Mouse (Mus musculus): ENCODE results near the gene Hist1h3h. TPM values are rescaled to one million over a fixed set of nuclear protein-coding genes. Genes with fewer than 3 reads are reported as not detected.
A peak's percentile ranks its signal among the peaks of the same experiment; 100 is the strongest.

Hist1h3h gene
- total RNA-seq, 2 experiments from 2014 or later, result 284 to 332 TPM

DNA sequence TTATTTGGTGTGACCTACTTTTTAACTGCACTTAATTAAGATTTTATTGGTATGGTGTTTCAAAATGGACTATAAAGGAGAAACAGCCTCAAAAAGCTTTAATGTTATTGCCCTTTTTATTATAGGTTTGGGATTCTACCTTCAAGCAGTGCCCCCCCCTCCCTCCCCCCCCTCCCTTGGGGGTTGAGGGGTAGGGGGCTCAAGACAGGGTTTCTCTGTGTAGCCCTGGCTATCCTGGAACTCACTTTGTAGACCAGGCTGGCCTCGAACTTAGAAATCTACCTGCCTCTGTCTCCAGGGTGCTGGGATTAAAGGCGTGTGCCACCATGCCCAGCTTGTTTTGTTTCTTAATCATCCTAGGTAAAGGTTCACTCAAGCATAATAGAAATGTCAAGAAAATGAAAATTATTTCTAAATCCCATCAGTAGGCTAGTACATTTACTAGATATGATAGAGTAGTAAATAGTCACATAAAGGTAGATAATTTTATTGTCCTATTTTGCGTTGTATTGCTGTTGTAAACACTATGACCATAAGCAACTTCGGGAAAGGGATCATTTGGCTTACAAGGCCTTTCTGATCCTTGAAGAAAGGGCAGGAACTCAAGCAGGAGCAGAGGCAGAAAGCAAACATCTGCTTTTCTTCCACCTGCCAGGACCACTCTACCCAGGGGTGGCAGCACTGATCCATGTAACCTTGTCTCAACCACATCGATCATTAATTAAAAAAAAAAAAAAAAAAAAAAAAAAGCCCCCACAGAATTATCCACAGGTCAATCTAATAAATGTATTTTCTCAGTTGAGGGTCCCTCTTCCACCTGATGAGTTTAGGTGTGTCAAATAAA lies 5.8 kb downstream of the Hist1h3h start:
- intact Hi-C loops (cut with DNase I), result loop anchor here (5.0 kb wide), 1 partner anchor 54 kb away; no protein-coding TSS in a partner anchor
- DNase-seq, result no peak

DNA sequence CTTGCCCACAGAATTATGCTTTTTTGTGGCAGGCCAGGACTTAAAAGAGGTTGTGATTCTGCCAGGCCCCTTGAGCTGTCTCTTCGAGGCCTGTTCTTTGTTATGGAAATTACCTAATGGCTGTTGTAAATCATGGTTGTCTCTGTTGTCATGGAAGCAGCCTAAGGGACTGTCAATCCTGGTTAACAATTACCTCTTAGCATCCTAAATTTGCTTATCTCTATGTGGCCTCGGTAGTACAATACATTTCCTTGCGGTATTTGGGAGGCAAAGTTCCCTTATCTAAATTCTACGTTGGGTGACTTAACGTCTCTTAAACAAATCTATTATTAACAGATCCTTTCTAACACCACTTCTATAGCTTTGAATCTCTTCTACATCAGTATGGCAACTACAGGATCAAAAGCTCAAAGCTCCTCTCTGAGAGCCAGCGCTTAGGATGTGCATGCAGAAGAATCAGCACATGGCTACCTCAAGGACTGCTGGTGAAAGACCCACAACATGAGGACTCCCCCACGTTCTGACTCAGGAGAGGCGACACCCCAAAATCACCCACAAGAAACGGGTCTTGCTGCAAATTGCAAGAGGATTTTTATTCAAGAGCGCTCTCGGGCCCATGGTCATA lies 10.6 kb downstream of the Hist1h3h start:
- intact Hi-C loops (cut with DNase I), result no loop called here
- DNase-seq, result no peak

DNA sequence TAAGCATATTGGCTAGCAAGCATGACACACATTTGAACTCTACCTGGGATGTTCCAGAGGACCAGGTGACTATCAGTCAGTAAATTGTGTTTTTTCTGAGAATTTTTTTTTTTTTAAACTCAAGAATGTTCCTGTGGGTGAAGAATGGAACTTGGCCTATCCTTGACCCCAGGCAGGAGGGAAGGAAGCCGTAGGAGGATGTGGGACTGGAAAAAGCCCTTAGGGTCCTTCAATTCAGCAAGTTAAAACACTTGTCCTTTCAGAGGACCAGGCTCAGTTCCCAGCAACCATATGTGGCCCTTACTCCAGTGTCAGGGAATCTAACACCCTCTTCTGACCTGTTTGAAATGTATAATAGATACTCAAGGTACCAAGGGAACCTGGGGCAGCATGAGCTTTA lies 12.1 kb downstream of the Hist1h3h start:
- intact Hi-C loops (cut with DNase I), result no loop called here
- DNase-seq, result no peak

DNA sequence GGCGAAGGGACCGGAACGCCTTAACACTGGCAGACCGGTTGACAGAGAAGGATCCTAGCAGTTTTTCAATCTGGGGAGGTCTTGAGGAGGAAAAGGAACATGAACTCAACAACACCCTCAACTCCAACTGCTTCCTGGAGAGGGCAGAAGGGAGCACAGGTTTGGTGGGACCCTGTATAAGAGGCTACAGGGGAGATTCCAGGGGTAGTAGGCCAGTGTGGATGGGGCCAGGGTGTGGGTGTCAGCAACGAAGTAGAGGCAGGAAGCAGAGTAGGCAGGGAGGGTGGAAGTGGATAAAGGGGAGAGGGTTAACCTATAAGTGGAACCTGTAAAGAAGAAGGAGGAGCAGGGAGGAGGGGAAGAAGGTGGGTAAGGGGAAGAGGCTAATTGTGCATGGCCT lies 16.0 kb downstream of the Hist1h3h start:
- intact Hi-C loops (cut with DNase I), result no loop called here

DNA sequence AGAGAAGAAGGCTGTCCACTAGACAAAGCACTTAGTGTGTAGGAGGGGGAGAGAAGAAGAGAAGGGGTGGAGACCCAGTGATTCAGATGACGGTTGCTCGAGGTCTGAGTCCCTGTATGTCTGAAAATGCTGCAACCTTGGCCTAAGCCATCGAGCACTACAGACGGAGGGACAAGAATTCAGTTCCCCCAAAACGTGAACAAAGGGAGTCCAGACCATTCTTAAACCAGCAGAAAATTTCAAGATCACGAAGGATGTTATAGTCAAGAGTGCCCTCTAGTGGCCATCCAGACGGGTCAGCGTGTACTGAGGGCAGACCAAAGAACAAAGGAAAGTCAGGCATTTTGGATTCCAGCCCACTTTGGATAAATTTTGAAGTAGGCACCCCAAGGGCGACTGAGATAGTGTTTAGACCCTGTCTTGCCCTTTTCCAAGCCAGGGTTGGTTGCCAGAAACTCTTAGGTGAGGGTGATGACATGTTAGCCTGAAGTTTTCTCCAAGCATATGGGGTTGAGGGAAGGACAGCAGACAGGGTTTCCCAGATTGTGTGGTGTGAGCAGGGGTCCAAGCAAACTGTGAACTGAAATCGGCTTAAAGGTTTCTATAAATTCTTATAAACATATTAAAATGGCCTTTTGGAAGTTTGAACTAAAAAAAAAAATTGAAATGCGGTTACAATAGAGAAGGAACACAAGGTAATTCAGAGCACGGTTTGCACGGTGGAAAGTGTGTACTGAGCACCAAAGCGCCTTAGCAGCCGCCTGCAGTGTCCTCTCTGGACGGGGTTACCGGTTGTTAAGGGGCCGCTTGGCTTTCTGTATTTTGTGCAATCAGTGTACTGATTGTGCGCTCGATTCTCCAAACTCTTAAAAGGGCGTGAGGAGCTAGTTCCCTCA lies 16.8 kb downstream of the Hist1h3h start:
- intact Hi-C loops (cut with DNase I), result loop anchor here (1.0 to 2.0 kb wide), 2 partner anchors 15 to 20 kb away; no protein-coding TSS in a partner anchor
- peak; percentile 91 to 94 for DNase-seq

More for the DNA sequence above, 16.0 kb downstream of the Hist1h3h start:
- DNase-seq, result no peak

DNA sequence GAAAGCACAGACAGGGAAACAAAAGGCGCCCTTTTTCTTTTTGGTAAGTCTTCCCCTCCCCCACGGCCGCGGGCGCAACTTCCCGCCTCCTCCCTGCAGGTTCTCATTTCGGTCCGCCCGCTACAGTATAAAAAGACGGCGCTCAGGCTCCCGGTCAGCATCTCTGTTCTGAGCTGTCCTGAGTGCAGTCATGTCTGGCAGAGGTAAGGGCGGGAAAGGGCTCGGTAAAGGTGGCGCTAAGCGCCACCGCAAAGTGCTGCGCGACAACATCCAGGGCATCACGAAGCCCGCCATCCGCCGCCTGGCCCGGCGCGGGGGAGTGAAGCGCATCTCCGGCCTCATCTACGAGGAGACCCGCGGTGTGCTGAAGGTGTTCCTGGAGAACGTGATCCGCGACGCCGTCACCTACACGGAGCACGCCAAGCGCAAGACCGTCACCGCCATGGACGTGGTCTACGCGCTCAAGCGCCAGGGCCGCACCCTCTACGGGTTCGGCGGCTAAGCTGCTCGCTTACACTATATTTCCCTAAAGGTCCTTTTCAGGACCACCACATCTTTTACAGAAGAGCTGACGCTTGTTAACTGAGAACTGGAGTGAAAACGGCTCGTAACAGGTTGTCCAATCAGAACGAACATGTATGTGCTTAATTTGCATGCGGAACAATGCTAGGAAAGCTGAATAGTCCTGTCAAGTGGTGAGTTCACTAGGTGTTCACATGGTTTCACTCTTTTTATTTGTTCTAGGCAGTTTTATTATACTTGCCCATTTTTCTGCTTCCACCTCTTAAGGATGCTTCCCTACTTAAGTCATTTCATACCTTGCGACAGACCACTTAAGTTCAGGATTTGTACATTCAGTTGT lies 17.7 kb downstream of the Hist1h3h start, which contains the start of gene Hist1h4j:
Gene Hist1h4j, plus strand, starts transcription at position 159 of the 862 bp plus-strand sequence.
- intact Hi-C loops (cut with DNase I), result loop anchor here (1.0 to 2.0 kb wide), 2 partner anchors 14 to 21 kb away; no protein-coding TSS in a partner anchor
- peak; percentile 76 to 80 for DNase-seq

DNA sequence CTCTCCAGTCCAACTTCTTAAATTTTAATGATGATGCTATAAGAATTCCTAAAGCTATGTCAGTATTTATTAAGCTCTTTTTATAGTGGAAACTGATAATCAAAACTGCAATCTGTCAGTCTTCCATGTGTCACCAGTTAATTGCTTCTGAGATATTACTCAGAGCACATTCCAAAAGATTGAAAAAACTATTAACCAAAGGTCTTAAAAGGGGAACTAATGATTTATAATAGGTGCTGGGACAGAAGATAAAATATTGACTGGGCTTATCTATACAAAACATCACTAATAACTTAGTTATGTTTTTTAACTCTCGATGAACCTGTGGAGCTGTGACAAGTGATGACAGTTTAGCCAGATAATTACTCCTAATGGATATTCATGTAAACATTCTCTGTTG lies 27.5 kb downstream of the Hist1h3h start:
- DNase-seq, result no peak
- intact Hi-C loops (cut with DNase I), result no loop called here

DNA sequence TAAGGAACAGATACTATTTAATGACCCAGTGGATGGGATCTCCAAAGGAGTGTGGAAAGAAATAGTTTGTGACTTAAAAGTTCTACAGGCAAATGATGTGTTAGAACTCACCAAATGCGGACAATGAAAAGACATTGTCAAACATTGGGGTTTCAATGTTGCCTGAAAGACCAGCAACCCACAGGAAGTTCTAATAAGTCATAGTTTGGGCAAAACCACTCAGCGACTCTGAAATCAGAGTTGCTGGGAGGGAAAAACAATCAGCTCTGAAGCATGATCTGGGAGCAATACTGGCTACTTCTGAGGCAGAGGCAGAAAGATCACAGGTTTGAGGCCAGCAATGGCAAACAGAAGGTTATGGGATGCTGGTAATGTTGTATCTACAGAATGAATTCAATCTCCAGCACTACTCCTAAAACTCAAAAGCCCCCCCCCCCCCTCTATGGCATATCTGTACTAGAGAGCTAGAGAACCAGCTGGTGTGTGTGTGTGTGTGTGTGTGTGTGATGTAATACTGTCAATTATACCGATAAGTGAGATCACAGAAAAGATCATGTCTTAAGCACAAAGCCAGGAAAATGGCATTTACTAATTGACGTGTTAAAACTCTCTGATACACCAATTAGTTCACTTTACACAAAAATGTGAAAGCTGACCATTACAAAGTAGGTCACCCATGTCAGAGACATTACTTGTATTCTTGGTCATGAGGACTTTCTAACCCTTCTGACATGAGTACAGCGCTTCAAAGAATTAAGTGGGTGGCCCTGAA lies 32.1 kb downstream of the Hist1h3h start:
- DNase-seq, result no peak
- intact Hi-C loops (cut with DNase I), result loop anchor here (2.0 to 10.0 kb wide), 2 partner anchors 15 to 2005 kb away; partner anchors contain the start of genes Hist1h2ab, Hist1h3b, Hist1h4b and Hist1h4j

DNA sequence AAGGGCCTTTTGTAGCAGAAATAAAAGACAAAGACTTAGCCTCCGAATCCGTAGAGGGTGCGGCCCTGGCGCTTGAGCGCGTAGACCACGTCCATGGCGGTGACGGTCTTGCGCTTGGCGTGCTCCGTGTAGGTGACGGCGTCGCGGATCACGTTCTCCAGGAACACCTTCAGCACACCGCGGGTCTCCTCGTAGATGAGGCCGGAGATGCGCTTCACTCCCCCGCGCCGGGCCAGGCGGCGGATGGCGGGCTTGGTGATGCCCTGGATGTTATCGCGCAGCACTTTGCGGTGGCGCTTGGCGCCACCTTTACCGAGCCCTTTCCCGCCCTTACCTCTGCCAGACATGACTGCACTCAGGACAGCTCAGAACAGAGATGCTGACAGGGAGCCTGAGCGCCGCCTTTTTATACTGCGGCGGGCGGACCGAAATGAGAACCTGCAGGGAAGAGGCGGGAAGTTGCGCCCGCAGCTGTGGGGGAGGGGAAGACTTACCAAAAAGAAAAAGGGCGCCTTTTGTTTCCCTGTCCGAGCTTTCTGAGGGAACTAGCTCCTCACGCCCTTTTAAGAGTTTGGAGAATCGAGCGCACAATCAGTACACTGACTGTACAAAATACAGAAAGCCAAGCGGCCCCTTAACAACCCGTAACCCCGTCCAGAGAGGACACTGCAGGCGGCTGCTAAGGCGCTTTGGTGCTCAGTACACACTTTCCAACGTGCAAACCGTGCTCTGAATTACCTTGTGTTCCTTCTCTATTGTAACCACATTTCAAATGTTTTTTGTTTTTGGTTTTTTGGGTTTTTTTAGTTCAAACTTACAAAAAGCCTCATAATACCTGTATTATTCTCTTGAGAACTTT lies 32.9 kb downstream of the Hist1h3h start, which contains the start of gene Hist1h4k:
Gene Hist1h4k, minus strand, starts transcription at position 347 of the 859 bp plus-strand sequence.
- peak; percentile 91 to 93 for DNase-seq
- intact Hi-C loops (cut with DNase I), result loop anchor here (10.0 kb wide), 1 partner anchor 2004 kb away; the partner anchor contains the start of genes Hist1h2ab, Hist1h3b and Hist1h4b

DNA sequence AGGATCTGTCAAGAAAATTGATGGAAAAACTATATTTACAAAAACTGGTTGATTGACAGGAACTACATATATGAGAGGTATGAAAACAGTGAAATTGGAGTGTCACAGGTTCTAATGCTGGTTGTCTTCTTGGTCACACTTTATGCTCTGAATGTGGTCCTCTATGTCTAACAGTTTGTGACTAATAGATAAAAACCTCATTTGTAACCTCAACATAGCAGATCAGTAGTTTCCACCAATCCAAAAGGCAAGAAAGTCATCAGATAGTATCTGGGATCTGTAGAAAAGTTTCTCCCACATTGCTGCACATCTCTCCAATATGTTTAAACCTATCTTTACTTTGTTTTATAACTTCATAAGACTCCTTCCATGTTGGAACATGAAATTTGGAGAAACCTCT lies 34.0 kb downstream of the Hist1h3h start:
- intact Hi-C loops (cut with DNase I), result loop anchor here (10.0 kb wide), 1 partner anchor 2003 kb away; the partner anchor contains the start of genes Hist1h2ab, Hist1h3b and Hist1h4b
- no peak for DNase-seq

DNA sequence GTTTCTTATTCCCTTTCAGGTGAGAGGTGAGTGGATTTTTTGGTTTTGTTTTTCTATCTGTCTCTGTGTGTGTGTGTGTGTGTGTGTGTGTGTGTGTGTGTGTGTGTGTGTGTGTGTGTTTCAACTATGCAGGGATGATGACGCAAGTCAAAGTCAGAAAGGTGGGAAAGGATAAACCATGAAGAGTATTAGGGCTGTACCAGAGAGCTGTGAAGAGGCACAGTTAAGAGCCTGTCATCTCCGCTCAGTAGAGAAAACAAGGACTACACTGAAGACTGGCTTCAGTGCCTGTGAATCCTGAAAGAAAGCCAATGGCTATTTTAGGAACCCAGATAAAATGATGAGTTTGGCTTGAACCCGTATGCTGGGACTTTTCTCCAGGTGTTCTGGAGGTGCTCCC lies 34.4 kb downstream of the Hist1h3h start:
- intact Hi-C loops (cut with DNase I), result loop anchor here (2.0 to 10.0 kb wide), 2 partner anchors 29 to 2003 kb away; partner anchors contain the start of genes Hist1h1b, Hist1h2ab, Hist1h3b and Hist1h4b
- DNase-seq, result no peak

DNA sequence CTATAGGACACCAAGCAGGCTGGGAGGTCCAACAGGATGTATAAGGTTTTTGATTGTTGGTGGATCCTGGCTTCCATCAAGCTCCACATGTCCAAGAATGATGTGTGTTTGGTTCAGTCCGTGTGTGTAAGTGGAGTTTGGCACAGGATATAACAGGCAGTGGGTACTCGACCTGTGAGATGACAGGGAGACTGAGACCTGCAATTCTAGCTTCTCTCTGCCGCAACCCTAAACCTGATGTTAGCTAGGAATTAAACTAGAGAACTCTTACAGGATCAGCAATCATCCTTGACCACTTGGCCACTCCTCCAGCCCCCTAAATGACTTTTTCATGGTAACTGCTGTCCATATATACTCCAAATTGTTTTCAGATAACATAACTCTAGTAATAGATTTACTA lies 34.9 kb downstream of the Hist1h3h start:
- intact Hi-C loops (cut with DNase I), result loop anchor here (2.0 to 10.0 kb wide), 2 partner anchors 28 to 2002 kb away; partner anchors contain the start of genes Hist1h1b, Hist1h2ab, Hist1h3b and Hist1h4b
- DNase-seq, result no peak

DNA sequence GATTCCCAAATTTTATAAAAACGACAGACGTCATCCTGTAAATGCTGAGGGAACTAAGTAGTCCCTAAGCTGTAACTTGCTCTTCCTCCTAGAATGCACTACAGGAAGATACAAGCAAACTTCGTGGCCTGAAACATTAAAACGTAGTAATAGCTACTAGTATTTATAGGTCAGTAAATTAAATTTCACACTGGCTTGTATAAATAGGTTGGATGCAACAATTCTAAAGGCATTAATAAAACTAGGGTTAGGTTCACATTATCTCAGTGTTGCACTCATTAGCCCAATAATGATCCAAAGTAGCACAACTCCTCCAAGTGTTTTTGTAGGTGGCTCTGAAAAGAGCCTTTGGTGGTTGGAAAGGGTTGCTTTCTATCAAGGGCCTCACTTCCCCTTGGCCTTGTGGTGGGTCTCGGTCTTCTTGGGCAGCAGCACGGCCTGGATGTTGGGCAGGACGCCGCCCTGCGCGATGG lies 35.6 kb downstream of the Hist1h3h start:
- intact Hi-C loops (cut with DNase I), result loop anchor here (2.0 to 10.0 kb wide), 2 partner anchors 28 to 2002 kb away; partner anchors contain the start of genes Hist1h1b, Hist1h2ab, Hist1h3b and Hist1h4b
- DNase-seq, result no peak

DNA sequence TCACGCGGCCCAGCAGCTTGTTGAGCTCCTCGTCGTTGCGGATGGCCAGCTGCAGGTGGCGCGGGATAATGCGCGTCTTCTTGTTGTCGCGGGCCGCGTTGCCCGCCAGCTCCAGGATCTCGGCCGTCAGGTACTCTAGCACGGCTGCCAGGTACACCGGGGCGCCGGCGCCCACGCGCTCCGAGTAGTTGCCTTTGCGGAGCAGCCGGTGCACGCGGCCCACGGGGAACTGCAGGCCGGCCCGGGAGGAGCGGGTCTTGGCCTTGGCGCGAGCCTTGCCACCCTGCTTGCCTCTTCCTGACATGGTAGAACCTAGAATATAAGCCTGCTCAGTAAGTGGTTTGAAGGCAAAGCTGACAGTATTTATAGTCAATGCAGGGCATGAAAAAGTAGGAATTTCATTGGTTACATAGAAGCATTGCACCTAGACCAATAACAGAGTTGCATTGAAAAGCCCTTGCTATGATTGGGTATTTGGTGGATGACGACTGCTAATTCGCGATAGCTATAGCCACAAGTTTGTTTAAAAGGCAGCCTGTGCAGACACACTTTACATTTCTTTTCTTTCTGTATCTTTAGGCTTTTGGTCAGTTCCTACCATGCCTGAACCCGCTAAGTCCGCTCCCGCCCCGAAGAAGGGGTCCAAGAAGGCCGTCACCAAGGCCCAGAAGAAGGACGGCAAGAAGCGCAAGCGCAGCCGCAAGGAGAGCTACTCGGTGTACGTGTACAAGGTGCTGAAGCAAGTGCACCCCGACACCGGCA lies 36.2 kb downstream of the Hist1h3h start, which contains the start of the genes Hist1h2ak and Hist1h2bn:
Gene Hist1h2ak, minus strand, starts transcription at position 304 of the 762 bp plus-strand sequence.
Gene Hist1h2bn, plus strand, starts transcription at position 600 of the 762 bp plus-strand sequence.
- intact Hi-C loops (cut with DNase I), result loop anchor here (2.0 to 10.0 kb wide), 2 partner anchors 27 to 2001 kb away; partner anchors contain the start of genes Hist1h1b, Hist1h2ab, Hist1h3b and Hist1h4b
- peak; percentile 80 to 82 for DNase-seq

DNA sequence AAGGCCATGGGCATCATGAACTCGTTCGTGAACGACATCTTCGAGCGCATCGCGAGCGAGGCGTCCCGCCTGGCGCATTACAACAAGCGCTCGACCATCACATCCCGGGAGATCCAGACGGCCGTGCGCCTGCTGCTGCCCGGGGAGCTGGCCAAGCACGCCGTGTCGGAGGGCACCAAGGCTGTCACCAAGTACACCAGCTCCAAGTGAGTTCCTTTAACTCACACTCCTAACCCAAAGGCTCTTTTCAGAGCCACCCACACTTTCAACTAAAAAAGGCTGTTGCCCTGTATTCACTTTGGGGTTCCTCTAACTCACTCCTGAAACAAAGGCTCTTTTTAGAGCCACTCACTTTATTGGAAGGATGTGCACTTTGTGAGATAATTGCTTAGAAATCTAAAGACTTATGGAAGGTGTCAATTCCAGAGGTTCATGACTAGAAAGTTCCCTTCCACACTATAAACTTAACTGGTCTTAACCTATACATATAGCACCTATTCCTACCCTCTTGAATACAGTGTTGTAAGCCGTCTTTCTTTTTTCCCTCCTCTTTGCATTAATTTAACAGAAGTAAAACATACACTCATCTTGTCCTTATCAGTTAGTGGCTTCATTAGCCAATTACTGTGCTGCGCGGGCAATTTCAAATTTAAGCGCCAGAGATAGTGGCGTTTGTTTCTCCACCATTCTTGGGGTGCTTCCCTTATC lies 37.0 kb downstream of the Hist1h3h start:
- intact Hi-C loops (cut with DNase I), result loop anchor here (10.0 kb wide), 1 partner anchor 2000 kb away; the partner anchor contains the start of genes Hist1h2ab, Hist1h3b and Hist1h4b
- peak; percentile 32 to 50 for DNase-seq

All from heart, postnatal 10 days (tissue).